Mouse (Mus musculus) hindbrain, embryonic 16.5 days (tissue): ENCODE measurements around the gene Kcp. TPM values are rescaled to one million over a fixed set of nuclear protein-coding genes. Genes with fewer than 3 reads are reported as not detected.
A peak's percentile ranks its signal among the peaks of the same experiment; 100 is the strongest.

Source experiments
- ATAC-seq: fragments of 200-750 bp; cut with Nextera tagmentation; 2 replicates; pipeline ENCODE4 v1.8.0; 2017; ENCODE audit warnings: moderate TSS enrichment, moderate library complexity
- H3K27ac ChIP-seq: fragments of 300-500 bp; sonication (generic); 2 replicates; pipeline ENCODE4 v1.5.1; 2014; ENCODE audit warnings: low read depth, mild to moderate bottlenecking, control low read depth, low read length, moderate library complexity
- H3K27me3 ChIP-seq: fragments of 300-500 bp; sonication (generic); replicated peaks from 2 replicates; pipeline ENCODE4 v1.6.1; 2014; ENCODE audit warnings: low read length; ENCODE audit not compliant: control insufficient read depth, insufficient read depth
- H3K36me3 ChIP-seq: fragments of 300-500 bp; sonication (generic); 2 replicates; pipeline ENCODE4 v1.6.1; 2014; ENCODE audit warnings: mild to moderate bottlenecking, low read length, moderate library complexity, mixed read lengths; ENCODE audit not compliant: control insufficient read depth, insufficient read depth
- H3K4me1 ChIP-seq: fragments of 300-500 bp; sonication (generic); 2 replicates; pipeline ENCODE4 v1.6.1; 2014; ENCODE audit warnings: low read depth, low read length; ENCODE audit not compliant: control insufficient read depth, insufficient read depth
- H3K4me2 ChIP-seq: fragments of 300-500 bp; sonication (generic); 2 replicates; pipeline ENCODE4 v1.6.1; 2014; ENCODE audit warnings: mild to moderate bottlenecking, low read length, control low read depth, moderate library complexity
- H3K4me3 ChIP-seq: fragments of 300-500 bp; sonication (generic); 2 replicates; pipeline ENCODE4 v1.5.1; 2014; ENCODE audit warnings: mild to moderate bottlenecking, low read length, control low read depth, moderate library complexity
- H3K9ac ChIP-seq: fragments of 300-500 bp; sonication (generic); 2 replicates; pipeline ENCODE4 v1.6.1; 2014; ENCODE audit warnings: low read depth, mild to moderate bottlenecking, control low read depth, low read length, moderate library complexity
- H3K9me3 ChIP-seq: fragments of 300-500 bp; sonication (generic); 2 replicates; pipeline ENCODE4 v1.6.1; 2014; ENCODE audit warnings: mild to moderate bottlenecking, low read length, moderate library complexity; ENCODE audit not compliant: control insufficient read depth
- WGBS: fragments of 180-500 bp; shearing (Covaris S2); extraction: QIAGEN DNeasy Blood & Tissue Kit; methylation state at CpG from one replicate; pipeline ENCODE4 v1.1.7; 2014; 5-methylcytosine and 5-hydroxymethylcytosine counted together
- polyA plus RNA-seq: library from polyadenylated mRNA; unstranded; fragments of >200 nt; fragmentation: Nextera tagmentation; extraction: Ambion mirVana; gene quantifications from 2 replicates; pipeline ENCODE4 v1.2.1, GENCODE M21; 2015

Gene Kcp
- polyA plus RNA-seq, 1 experiment from 2014 or later = 15.0 TPM

- Histone ChIP-seq H3K4me1 (no peaks in the 10 kb centered on the region), H3K4me3 (no peak overlapping the region), H3K9ac (no peak overlapping the region), H3K4me2 (no peak overlapping the region), H3K36me3 (no peaks in the 10 kb centered on the region), H3K9me3 (no peaks in the 10 kb centered on the region), H3K27me3 (no peaks in the 10 kb centered on the region), H3K27ac (no peak overlapping the region)
- 92% methylated on average over 3 of the region's 3 CpGs for WGBS
- no peak for ATAC-seq
These were observed 29.5 kb upstream of the Kcp start for GRCm38 (mm10) chr6:29537221-29537620.

- WGBS = 73% methylated on average over 4 of the region's 4 CpGs
- ATAC-seq = no peak
These were observed 29.0 kb upstream of the Kcp start for GRCm38 (mm10) chr6:29536651-29537193.

DNA sequence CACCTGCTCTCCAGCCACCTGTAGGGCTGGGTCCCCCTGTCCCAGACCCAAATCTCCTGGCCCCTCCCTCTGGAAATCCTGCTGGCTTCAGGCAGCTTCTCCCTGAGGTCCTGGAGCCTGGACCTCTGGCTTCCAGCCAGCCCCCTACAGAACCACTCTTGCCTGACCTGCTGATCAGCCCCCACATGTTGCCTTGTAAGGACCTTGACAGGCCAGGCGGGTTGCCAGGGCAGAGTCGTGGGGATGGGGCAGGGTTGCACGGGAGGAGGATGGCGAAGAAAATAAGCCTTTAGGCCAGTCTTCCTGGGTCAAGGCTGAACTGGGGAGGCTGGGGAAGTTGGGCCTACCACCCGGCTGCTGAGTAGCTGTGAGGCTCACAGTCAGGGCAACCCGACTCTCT is 27.6 kb upstream of the Kcp start:
- no peak overlapping the region for H3K9ac ChIP-seq
- no peak overlapping the region for H3K4me3 ChIP-seq
- ATAC-seq = no peak
- H3K27ac ChIP-seq = no peak overlapping the region
- H3K4me2 ChIP-seq = no peak overlapping the region
- no peaks in the 10 kb centered on the region for H3K36me3 ChIP-seq
- peaks cover 10% of the 10 kb centered on the region for H3K27me3 ChIP-seq
- no peaks in the 10 kb centered on the region for H3K4me1 ChIP-seq
- H3K9me3 ChIP-seq = no peaks in the 10 kb centered on the region
- 73% methylated on average over 6 of the region's 6 CpGs for WGBS

More at GRCm38 (mm10) chr6:29536651-29537193, 29.0 kb upstream of the Kcp start:
- Histone ChIP-seq H3K9me3 (no peaks in the 10 kb centered on the region), H3K4me2 (no peak overlapping the region), H3K27me3 (no peaks in the 10 kb centered on the region), H3K27ac (no peak overlapping the region), H3K4me3 (no peak overlapping the region), H3K36me3 (no peaks in the 10 kb centered on the region), H3K4me1 (no peaks in the 10 kb centered on the region), H3K9ac (no peak overlapping the region)

DNA sequence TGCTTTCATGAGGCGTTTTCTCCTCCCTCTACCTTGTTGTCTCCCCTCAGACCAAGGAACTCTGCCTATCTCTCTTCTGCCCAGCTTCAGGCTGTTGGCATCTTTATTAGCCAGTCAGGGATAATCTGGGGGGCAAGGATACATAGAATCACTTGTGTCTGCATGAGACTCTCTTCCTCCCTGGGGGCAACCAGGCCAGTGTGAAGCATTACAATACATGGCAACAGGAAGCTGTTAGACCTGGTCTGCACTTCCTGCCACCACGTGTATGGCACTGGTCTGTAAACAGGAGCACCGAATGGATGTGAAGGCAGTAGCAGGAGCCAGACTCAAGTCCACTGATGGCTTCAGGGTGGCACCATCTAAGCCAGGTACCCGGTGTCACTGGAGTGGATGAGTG is 22.3 kb upstream of the Kcp start:
- Histone ChIP-seq H3K4me1 (peaks cover 21% of the 10 kb centered on the region), H3K27me3 (peaks cover 34% of the 10 kb centered on the region), H3K27ac (no peak overlapping the region), H3K9me3 (no peaks in the 10 kb centered on the region), H3K9ac (no peak overlapping the region), H3K36me3 (no peaks in the 10 kb centered on the region), H3K4me2 (no peak overlapping the region), H3K4me3 (no peak overlapping the region)
- WGBS = 68% methylated on average over 4 of the region's 4 CpGs
- no peak for ATAC-seq

GRCm38 (mm10) chr6:29529444-29529820 is 21.7 kb upstream of the Kcp start:
- ATAC-seq = no peak
- H3K4me1 ChIP-seq = peaks cover 21% of the 10 kb centered on the region
- no peaks in the 10 kb centered on the region for H3K9me3 ChIP-seq
- H3K9ac ChIP-seq = no peak overlapping the region
- no peak overlapping the region for H3K27ac ChIP-seq
- H3K36me3 ChIP-seq = no peaks in the 10 kb centered on the region
- 56% methylated on average over 2 of the region's 2 CpGs for WGBS
- H3K4me2 ChIP-seq = no peak overlapping the region
- H3K27me3 ChIP-seq = peaks cover 34% of the 10 kb centered on the region
- H3K4me3 ChIP-seq = no peak overlapping the region

DNA sequence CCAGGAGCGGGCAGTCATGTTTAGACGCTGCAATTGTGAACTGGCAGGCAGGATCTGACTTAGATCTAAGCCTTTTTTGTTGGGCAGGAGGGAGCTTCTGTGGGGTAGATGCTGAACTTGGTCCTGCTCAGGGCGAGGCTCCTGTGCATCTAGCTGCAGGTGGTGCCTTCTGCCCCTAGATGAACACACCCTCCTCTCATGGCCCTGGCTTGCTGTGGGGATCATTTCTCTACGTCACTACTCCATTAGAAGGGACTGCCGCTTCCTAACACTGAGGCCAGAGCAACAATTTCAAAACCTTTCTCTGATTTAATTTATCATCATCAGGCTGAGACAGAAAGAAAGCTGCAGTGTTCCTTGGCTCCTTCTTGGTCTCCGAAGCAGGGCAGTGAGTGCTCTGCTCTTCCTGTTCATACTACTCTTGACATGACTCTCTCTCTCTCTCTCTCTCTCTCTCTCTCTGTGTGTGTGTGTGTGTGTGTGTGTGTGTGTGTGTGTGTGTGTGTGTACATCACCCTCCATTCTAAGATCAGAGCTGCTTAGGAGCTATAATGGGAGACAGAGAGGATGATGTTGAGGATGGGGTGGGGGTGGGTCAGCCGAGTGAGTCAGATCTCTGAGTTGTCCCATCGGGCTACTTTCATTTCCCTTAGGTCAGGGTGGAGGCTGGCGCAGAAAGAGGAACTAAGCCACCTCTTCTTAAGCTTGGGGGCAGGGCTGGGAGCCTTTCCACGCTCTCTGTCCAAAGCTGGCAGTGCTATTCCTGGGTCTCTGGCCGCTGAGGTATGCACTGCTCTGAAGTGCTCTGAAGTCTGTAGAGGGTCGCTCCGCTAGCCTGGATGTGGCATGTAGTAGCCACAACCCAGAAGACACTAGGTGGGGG is 21.1 kb upstream of the Kcp start:
- Histone ChIP-seq H3K36me3 (no peaks in the 10 kb centered on the region), H3K9me3 (no peaks in the 10 kb centered on the region), H3K4me1 (peaks cover 21% of the 10 kb centered on the region), H3K4me3 (no peak overlapping the region), H3K27me3 (peaks cover 34% of the 10 kb centered on the region), H3K9ac (no peak overlapping the region), H3K27ac (no peak overlapping the region), H3K4me2 (no peak overlapping the region)
- WGBS = 32% methylated on average over 13 of the region's 13 CpGs
- ATAC-seq = no peak

DNA sequence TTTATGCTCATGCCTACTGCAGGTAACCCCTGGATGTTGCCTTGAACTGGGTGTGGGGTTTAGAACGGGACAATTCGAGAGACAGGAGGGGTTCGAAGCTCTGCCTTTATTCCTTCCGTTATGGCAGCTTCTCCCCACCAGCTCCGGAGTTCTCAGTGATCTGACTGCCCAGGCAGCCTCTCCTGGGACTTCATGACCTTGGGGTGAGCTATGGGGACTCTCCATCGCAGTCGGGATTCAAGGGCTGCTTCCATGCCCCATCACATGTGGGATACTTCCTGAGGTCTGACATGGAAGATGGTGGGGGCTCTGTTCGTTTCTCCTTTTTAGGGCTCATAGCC is 20.4 kb upstream of the Kcp start:
- H3K9ac ChIP-seq = no peak overlapping the region
- H3K4me1 ChIP-seq = peaks cover 21% of the 10 kb centered on the region
- H3K4me3 ChIP-seq = no peak overlapping the region
- no peaks in the 10 kb centered on the region for H3K36me3 ChIP-seq
- H3K4me2 ChIP-seq = no peak overlapping the region; the same call in 1 of the 2 replicates
- H3K27ac ChIP-seq = no peak overlapping the region
- 12% methylated on average over 8 of the region's 8 CpGs for WGBS
- H3K9me3 ChIP-seq = no peaks in the 10 kb centered on the region
- no peak for ATAC-seq
- peaks cover 34% of the 10 kb centered on the region for H3K27me3 ChIP-seq

GRCm38 (mm10) chr6:29527361-29528164 is 19.8 kb upstream of the Kcp start:
- ATAC-seq = no peak

More at GRCm38 (mm10) chr6:29527361-29528164, 19.8 kb upstream of the Kcp start:
- Histone ChIP-seq H3K27ac (no peak overlapping the region), H3K9ac (no peak overlapping the region; the same call in 1 of the 2 replicates), H3K4me3 (peak overlapping the region; percentile 52), H3K9me3 (no peaks in the 10 kb centered on the region), H3K36me3 (no peaks in the 10 kb centered on the region), H3K27me3 (peaks cover 34% of the 10 kb centered on the region), H3K4me1 (peaks cover 21% of the 10 kb centered on the region), H3K4me2 (peak overlapping the region; percentile 98)
- WGBS = 4% methylated on average over 34 of the region's 34 CpGs
